Mouse (Mus musculus) embryonic facial prominence, embryonic 13.5 days (tissue): Measurements from ENCODE around the gene Casp3. TPM values are rescaled to one million over a fixed set of nuclear protein-coding genes. Genes with fewer than 3 reads are reported as not detected.

ENCODE experiments used
- polyA plus RNA-seq: library from polyadenylated mRNA; unstranded; fragments of >200 nt; fragmentation: Nextera tagmentation; extraction: Ambion mirVana; gene quantifications from 2 replicates; pipeline ENCODE4 v1.2.1, GENCODE M21; 2015

Casp3 gene
- polyA plus RNA-seq, 1 experiment from 2014 or later = 98.2 TPM

Other genes with a start within 250 kb of the Casp3 start
- 12.2 and 12.3 TPM in 2 replicates for gene Acsl1, start 146.3 kb upstream of the Casp3 start, polyA plus RNA-seq
- 18.0 and 19.7 TPM in 2 replicates for gene Cenpu, start 65.3 kb upstream of the Casp3 start, polyA plus RNA-seq
- 15.7 and 17.0 TPM in 2 replicates for gene Primpol, start 79 bp upstream of the Casp3 start, polyA plus RNA-seq
- gene Irf2, start 122.4 kb downstream of the Casp3 start, polyA plus RNA-seq = 27.1 and 30.0 TPM in 2 replicates